Mouse (Mus musculus): ENCODE results near the gene Boll. TPM values are rescaled to one million over a fixed set of nuclear protein-coding genes. Genes with fewer than 3 reads are reported as not detected.

Boll gene
- polyA plus RNA-seq, 1 experiment from 2014 or later: not detected

GRCm38 (mm10) chr1:55215185-55215813 lies 148.0 kb downstream of the Boll start:
- no peak overlapping the region for H3K9ac ChIP-seq (ENCODE audit: low read depth, low read length)
- no peaks in the 10 kb centered on the region for H3K4me1 ChIP-seq (ENCODE audit: control insufficient read depth, insufficient read depth, low read length)
- no peaks in the 10 kb centered on the region for H3K27me3 ChIP-seq (ENCODE audit: control insufficient read depth, insufficient read depth, low read depth, low read length)
- 62% methylated on average over 11 of the region's 11 CpGs for WGBS
- no peaks in the 10 kb centered on the region for H3K9me3 ChIP-seq (replicated peaks; ENCODE audit: control insufficient read depth, low read length, poor library complexity, severe bottlenecking)
- H3K4me2 ChIP-seq (ENCODE audit: low read length): no peak overlapping the region
- H3K36me3 ChIP-seq (ENCODE audit: control insufficient read depth, insufficient read depth, low read length): no peaks in the 10 kb centered on the region
- H3K4me3 ChIP-seq (ENCODE audit: low read depth, low read length): no peak overlapping the region
- no peak for ATAC-seq
- no peak overlapping the region for H3K27ac ChIP-seq (ENCODE audit: low read length)

DNA sequence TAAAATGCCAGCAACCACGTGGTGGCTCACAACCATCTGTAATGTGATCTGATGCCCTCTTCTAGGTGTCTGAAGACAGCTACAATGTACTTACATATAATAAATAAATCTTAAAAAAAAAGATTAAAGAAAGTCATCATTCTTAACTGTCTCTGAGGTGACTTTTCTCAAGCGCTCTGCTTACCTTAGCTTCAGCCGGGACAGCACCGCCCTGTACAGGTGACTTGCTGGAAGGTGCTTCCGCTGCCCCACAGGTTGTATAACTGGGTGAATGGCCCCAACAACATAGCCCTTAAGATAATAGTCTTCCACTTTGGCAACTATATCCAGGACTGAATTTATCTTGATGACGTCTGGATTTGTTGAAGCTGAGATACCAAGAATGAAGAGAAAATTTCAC lies 149.3 kb downstream of the Boll start:
- H3K4me3 ChIP-seq (ENCODE audit: low read depth, low read length): no peak overlapping the region
- H3K9me3 ChIP-seq (replicated peaks; ENCODE audit: control insufficient read depth, low read length, poor library complexity, severe bottlenecking): no peaks in the 10 kb centered on the region
- no peak overlapping the region for H3K27ac ChIP-seq (ENCODE audit: low read length)
- H3K9ac ChIP-seq (ENCODE audit: low read depth, low read length): no peak overlapping the region
- ATAC-seq: no peak
- WGBS: 94% methylated on average over 6 of the region's 6 CpGs
- no peaks in the 10 kb centered on the region for H3K36me3 ChIP-seq (ENCODE audit: control insufficient read depth, insufficient read depth, low read length)
- H3K27me3 ChIP-seq (ENCODE audit: control insufficient read depth, insufficient read depth, low read depth, low read length): no peaks in the 10 kb centered on the region
- H3K4me2 ChIP-seq (ENCODE audit: low read length): no peak overlapping the region
- no peaks in the 10 kb centered on the region for H3K4me1 ChIP-seq (ENCODE audit: control insufficient read depth, insufficient read depth, low read length)

- ATAC-seq: no peak
- no peaks in the 10 kb centered on the region for H3K9me3 ChIP-seq (replicated peaks; ENCODE audit: control insufficient read depth, low read length, poor library complexity, severe bottlenecking)
- no peak overlapping the region for H3K9ac ChIP-seq (ENCODE audit: low read depth, low read length)
- H3K36me3 ChIP-seq (ENCODE audit: control insufficient read depth, insufficient read depth, low read length): no peaks in the 10 kb centered on the region
- no peaks in the 10 kb centered on the region for H3K27me3 ChIP-seq (ENCODE audit: control insufficient read depth, insufficient read depth, low read depth, low read length)
- H3K27ac ChIP-seq (ENCODE audit: low read length): no peak overlapping the region
- 79% methylated on average over 6 of the region's 6 CpGs for WGBS
- H3K4me3 ChIP-seq (ENCODE audit: low read depth, low read length): no peak overlapping the region
- H3K4me1 ChIP-seq (ENCODE audit: control insufficient read depth, insufficient read depth, low read length): no peaks in the 10 kb centered on the region
- no peak overlapping the region for H3K4me2 ChIP-seq (ENCODE audit: low read length)
Measured at GRCm38 (mm10) chr1:55213475-55213874, 149.8 kb downstream of the Boll start.

DNA sequence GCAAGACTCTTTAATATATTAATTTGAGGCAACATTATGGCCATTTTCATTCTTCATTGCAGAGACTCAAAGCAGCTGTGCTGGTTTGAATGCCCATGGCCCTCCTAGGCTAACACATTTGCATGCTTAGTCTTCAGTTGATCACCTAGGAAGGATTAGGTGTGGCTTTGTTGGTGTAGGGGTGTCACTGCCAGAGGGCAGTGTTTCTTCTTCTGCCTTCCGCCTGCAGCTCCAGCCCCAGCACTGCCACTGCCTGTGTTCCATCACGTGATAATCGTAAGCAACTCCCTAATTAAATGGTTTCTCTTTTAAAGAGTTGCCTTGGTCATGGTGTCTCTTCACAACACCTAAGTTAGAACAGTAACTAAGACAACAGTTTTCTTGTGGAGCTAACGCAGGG lies 150.5 kb downstream of the Boll start:
- 83% methylated on average over 4 of the region's 4 CpGs for WGBS
- no peak overlapping the region for H3K4me2 ChIP-seq (ENCODE audit: low read length)
- ATAC-seq: no peak
- H3K4me1 ChIP-seq (ENCODE audit: control insufficient read depth, insufficient read depth, low read length): no peaks in the 10 kb centered on the region
- no peak overlapping the region for H3K27ac ChIP-seq (ENCODE audit: low read length)
- no peak overlapping the region for H3K9ac ChIP-seq (ENCODE audit: low read depth, low read length)
- H3K36me3 ChIP-seq (ENCODE audit: control insufficient read depth, insufficient read depth, low read length): no peaks in the 10 kb centered on the region
- no peak overlapping the region for H3K4me3 ChIP-seq (ENCODE audit: low read depth, low read length)
- no peaks in the 10 kb centered on the region for H3K9me3 ChIP-seq (replicated peaks; ENCODE audit: control insufficient read depth, low read length, poor library complexity, severe bottlenecking)
- no peaks in the 10 kb centered on the region for H3K27me3 ChIP-seq (ENCODE audit: control insufficient read depth, insufficient read depth, low read depth, low read length)

DNA sequence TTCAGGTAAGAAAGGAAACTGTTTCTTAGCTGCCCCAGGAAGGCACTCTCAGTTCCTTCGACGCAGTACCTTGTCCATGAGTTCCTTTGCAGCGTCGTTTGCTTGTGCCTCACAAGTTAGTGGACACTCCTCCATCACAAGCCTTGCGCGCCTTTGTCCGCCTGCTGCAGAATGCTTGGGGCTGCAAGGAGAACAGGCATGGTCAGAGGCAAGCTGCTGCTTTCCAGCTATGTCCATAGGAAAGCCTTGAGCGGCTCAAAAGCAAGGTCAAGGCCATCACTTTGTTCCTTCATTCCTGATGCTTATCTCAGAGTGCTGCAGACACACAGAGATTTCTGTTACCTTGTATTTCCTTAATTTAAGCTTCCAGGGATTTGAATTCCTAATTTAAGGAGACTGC lies 152.2 kb downstream of the Boll start:
- no peak for ATAC-seq
- Histone ChIP-seq H3K9ac (ENCODE audit: low read depth, low read length) (no peak overlapping the region), H3K27me3 (ENCODE audit: control insufficient read depth, insufficient read depth, low read depth, low read length) (no peaks in the 10 kb centered on the region), H3K9me3 (replicated peaks; ENCODE audit: control insufficient read depth, low read length, poor library complexity, severe bottlenecking) (no peaks in the 10 kb centered on the region), H3K36me3 (ENCODE audit: control insufficient read depth, insufficient read depth, low read length) (no peaks in the 10 kb centered on the region), H3K27ac (ENCODE audit: low read length) (no peak overlapping the region), H3K4me1 (ENCODE audit: control insufficient read depth, insufficient read depth, low read length) (no peaks in the 10 kb centered on the region), H3K4me3 (ENCODE audit: low read depth, low read length) (no peak overlapping the region), H3K4me2 (ENCODE audit: low read length) (no peak overlapping the region)
- 76% methylated on average over 8 of the region's 8 CpGs for WGBS

DNA sequence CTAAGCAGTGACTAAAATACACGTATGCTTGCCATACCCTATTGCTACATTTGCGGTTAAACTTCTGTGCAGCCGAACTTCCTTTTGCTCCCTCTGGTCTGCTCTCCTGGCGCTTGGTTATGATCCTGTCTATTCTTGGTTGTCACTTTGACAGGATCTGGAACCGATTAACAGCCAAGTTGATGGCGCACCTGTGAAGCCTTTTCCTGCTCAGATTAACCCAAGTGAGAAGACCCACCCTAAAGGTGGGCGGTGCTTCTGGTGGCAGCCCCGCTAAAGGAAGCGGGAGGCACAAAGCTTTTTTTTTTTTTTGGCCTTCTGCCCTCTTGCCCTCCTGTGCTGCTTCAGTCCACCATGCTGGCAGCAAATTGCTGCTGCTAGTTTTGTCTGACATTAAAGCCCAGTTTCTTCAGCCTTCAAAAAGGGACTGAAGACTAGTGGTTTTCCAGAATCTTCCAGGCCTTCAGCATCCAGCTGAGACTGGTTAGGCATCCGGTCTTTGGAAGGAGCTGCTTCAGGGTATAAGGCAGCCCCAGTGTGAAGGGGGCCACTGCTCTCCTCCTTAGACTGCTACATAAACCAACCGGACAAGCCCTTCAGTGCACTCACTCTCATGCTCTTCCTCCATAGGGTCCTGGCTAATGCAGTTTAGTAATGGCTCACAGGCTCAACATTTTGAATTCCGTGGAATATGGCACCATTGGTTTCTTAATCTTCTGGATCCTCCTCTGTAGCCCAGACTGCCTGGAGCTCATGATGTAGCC lies 152.9 kb downstream of the Boll start:
- no peaks in the 10 kb centered on the region for H3K36me3 ChIP-seq (ENCODE audit: control insufficient read depth, insufficient read depth, low read length)
- H3K4me3 ChIP-seq (ENCODE audit: low read depth, low read length): no peak overlapping the region
- no peak overlapping the region for H3K9ac ChIP-seq (ENCODE audit: low read depth, low read length)
- no peak overlapping the region for H3K27ac ChIP-seq (ENCODE audit: low read length)
- no peaks in the 10 kb centered on the region for H3K27me3 ChIP-seq (ENCODE audit: control insufficient read depth, insufficient read depth, low read depth, low read length)
- no peaks in the 10 kb centered on the region for H3K4me1 ChIP-seq (ENCODE audit: control insufficient read depth, insufficient read depth, low read length)
- H3K9me3 ChIP-seq (replicated peaks; ENCODE audit: control insufficient read depth, low read length, poor library complexity, severe bottlenecking): no peaks in the 10 kb centered on the region
- no peak for ATAC-seq
- WGBS: 53% methylated on average over 12 of the region's 12 CpGs
- no peak overlapping the region for H3K4me2 ChIP-seq (ENCODE audit: low read length)

DNA sequence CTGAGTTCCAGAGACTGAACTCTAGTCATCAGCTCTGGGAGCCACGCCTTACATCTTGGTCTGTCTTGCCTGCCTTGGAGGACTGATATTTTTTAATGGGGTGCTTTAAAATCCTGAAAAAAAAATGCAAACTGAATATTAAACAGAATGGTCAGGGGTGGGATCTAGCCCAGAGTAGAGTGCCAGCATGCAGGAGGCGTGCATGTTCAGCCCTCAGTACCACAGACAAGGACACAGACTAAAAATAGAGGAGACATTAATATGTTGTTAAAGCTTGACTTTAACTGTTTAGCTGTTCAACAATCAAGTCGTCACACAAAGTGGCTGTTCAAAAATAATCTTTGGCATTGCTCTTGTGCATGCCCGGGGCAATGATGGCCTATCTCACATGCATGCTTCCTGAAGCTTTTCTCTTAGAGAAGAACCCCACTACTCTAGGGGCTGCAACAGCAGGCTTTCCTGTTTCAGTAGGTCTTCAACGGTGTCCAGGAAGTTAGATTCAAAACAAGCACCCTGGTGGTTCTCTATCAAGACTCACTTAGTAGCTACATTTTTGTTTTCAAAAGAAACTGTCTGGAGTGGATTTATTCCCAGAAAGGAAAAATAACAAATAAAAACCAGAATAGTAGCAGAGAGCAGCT lies 154.6 kb downstream of the Boll start:
- ATAC-seq: no peak
- Histone ChIP-seq H3K9me3 (replicated peaks; ENCODE audit: control insufficient read depth, low read length, poor library complexity, severe bottlenecking) (no peaks in the 10 kb centered on the region), H3K36me3 (ENCODE audit: control insufficient read depth, insufficient read depth, low read length) (no peaks in the 10 kb centered on the region), H3K27ac (ENCODE audit: low read length) (no peak overlapping the region), H3K4me2 (ENCODE audit: low read length) (no peak overlapping the region), H3K9ac (ENCODE audit: low read depth, low read length) (no peak overlapping the region), H3K27me3 (ENCODE audit: control insufficient read depth, insufficient read depth, low read depth, low read length) (no peaks in the 10 kb centered on the region), H3K4me3 (ENCODE audit: low read depth, low read length) (no peak overlapping the region), H3K4me1 (ENCODE audit: control insufficient read depth, insufficient read depth, low read length) (no peaks in the 10 kb centered on the region)
- WGBS: 79% methylated on average over 5 of the region's 5 CpGs

GRCm38 (mm10) chr1:55207561-55207960 lies 155.7 kb downstream of the Boll start:
- no peaks in the 10 kb centered on the region for H3K4me1 ChIP-seq (ENCODE audit: control insufficient read depth, insufficient read depth, low read length)
- H3K9me3 ChIP-seq (replicated peaks; ENCODE audit: control insufficient read depth, low read length, poor library complexity, severe bottlenecking): no peaks in the 10 kb centered on the region
- H3K4me3 ChIP-seq (ENCODE audit: low read depth, low read length): no peak overlapping the region
- H3K4me2 ChIP-seq (ENCODE audit: low read length): no peak overlapping the region
- H3K27me3 ChIP-seq (ENCODE audit: control insufficient read depth, insufficient read depth, low read depth, low read length): no peaks in the 10 kb centered on the region
- no peak for ATAC-seq
- 88% methylated on average over 6 of the region's 6 CpGs for WGBS
- H3K36me3 ChIP-seq (ENCODE audit: control insufficient read depth, insufficient read depth, low read length): no peaks in the 10 kb centered on the region
- H3K9ac ChIP-seq (ENCODE audit: low read depth, low read length): no peak overlapping the region
- H3K27ac ChIP-seq (ENCODE audit: low read length): no peak overlapping the region

- no peaks in the 10 kb centered on the region for H3K36me3 ChIP-seq (ENCODE audit: control insufficient read depth, insufficient read depth, low read length)
- no peak overlapping the region for H3K27ac ChIP-seq (ENCODE audit: low read length)
- no peak overlapping the region for H3K4me3 ChIP-seq (ENCODE audit: low read depth, low read length)
- WGBS: 28% methylated on average over 5 of the region's 5 CpGs
- H3K4me1 ChIP-seq (ENCODE audit: control insufficient read depth, insufficient read depth, low read length): no peaks in the 10 kb centered on the region
- H3K4me2 ChIP-seq (ENCODE audit: low read length): no peak overlapping the region
- ATAC-seq: no peak
- no peaks in the 10 kb centered on the region for H3K27me3 ChIP-seq (ENCODE audit: control insufficient read depth, insufficient read depth, low read depth, low read length)
- H3K9me3 ChIP-seq (replicated peaks; ENCODE audit: control insufficient read depth, low read length, poor library complexity, severe bottlenecking): no peaks in the 10 kb centered on the region
- H3K9ac ChIP-seq (ENCODE audit: low read depth, low read length): no peak overlapping the region
Measured at GRCm38 (mm10) chr1:55205808-55206327, 157.4 kb downstream of the Boll start.
